In genomic region chr3:84302273-84302672, GRCm38 (mm10) we compare ENCODE assay signal across 8 mouse cellular contexts. TPM values are rescaled to one million over a fixed set of nuclear protein-coding genes. Genes with fewer than 3 reads are reported as not detected.
A peak's percentile ranks its signal among the peaks of the same experiment; 100 is the strongest.
DNase-seq lines count a peak whose midpoint lies in the region; ATAC-seq and TF ChIP-seq lines count a peak whose summit lies in the region.

No protein-coding gene starts in this region.

- peak; percentile 62 to 73 for DNase-seq in layer of hippocampus, postnatal 10 days (ENCODE audit: low spot score in 2 of 2)
- no peak for DNase-seq in layer of hippocampus, adult 9-10 months (ENCODE audit: low spot score)
- DNase-seq in liver, embryonic 14.5 days (ENCODE audit: low read depth in 3 of 3, low spot score in 3 of 3): no peak
- peak; percentile 68 for DNase-seq in retina, embryonic 14.5 days (ENCODE audit: low spot score)
- no peak for DNase-seq in gastrocnemius, postnatal 36 days

- H3K4me3 ChIP-seq in E14TG2a.4 (replicated peaks; ENCODE audit: low read length): no peak overlapping the region
- no peak overlapping the region for H3K4me3 ChIP-seq in bone marrow, adult 2 months (replicated peaks; ENCODE audit: control insufficient read depth, low read depth, low read length)
- peak overlapping the region; percentile 44 for H3K4me3 ChIP-seq in hindbrain, embryonic 12.5 days
- H3K4me3 ChIP-seq in liver, embryonic 14.5 days (ENCODE audit: insufficient read depth in 1 of 2, low read depth in 2 of 2, low read length in 2 of 2): no peak overlapping the region

- intact Hi-C loops in gastrocnemius, postnatal 36 days (cut with DNase I): no loop called here

- TF ChIP-seq POLR2A in bone marrow, adult 2 months (IDR thresholded peaks at IDR 0.05; ENCODE audit: borderline replicate concordance, control insufficient read depth, low read depth, low read length): no peak

- TF ChIP-seq CTCF in E14TG2a.4 (conservative IDR thresholded peaks at IDR 0.05; ENCODE audit: low read length): peak; percentile 23
- peak; percentile 45; the same call in 1 of the 2 replicates for TF ChIP-seq CTCF in bone marrow, adult 2 months (IDR thresholded peaks at IDR 0.05; ENCODE audit: control insufficient read depth, insufficient read depth, low read length)
- peak; percentile 78 for TF ChIP-seq CTCF in liver, embryonic 14.5 days (IDR thresholded peaks at IDR 0.05; ENCODE audit: low read depth)

- H3K4me1 ChIP-seq in E14TG2a.4 (replicated peaks; ENCODE audit: low read depth, low read length): peaks cover 31% of the 10 kb centered on the region
- H3K4me1 ChIP-seq in bone marrow, adult 2 months (ENCODE audit: control insufficient read depth, insufficient read depth, low read length): no peaks in the 10 kb centered on the region
- H3K4me1 ChIP-seq in hindbrain, embryonic 12.5 days: peaks cover 46% of the 10 kb centered on the region
- H3K4me1 ChIP-seq in liver, embryonic 14.5 days (replicated peaks; ENCODE audit: control insufficient read depth in 2 of 2, insufficient read depth in 2 of 2, low read length in 1 of 2): peaks cover 0 to 2% of the 10 kb centered on the region in 2 experiments; a peak in 1 of 4 replicates

- H3K27ac ChIP-seq in bone marrow, adult 2 months (ENCODE audit: control insufficient read depth, insufficient read depth, low read depth, low read length, poor library complexity): no peak overlapping the region
- peak overlapping the region; percentile 12; the same call in 1 of the 2 replicates for H3K27ac ChIP-seq in hindbrain, embryonic 12.5 days
- no peak overlapping the region for H3K27ac ChIP-seq in liver, embryonic 14.5 days

- peak overlapping the region; percentile 50; the same call in 1 of the 2 replicates for H3K9ac ChIP-seq in hindbrain, embryonic 12.5 days
- no peak overlapping the region for H3K9ac ChIP-seq in liver, embryonic 14.5 days (replicated peaks)

- peaks cover 41% of the 10 kb centered on the region for H3K27me3 ChIP-seq in E14TG2a.4 (ENCODE audit: insufficient read depth, low read length)
- H3K27me3 ChIP-seq in hindbrain, embryonic 12.5 days: peaks cover 3% of the 10 kb centered on the region; the same call in 1 of the 2 replicates
- H3K27me3 ChIP-seq in liver, embryonic 14.5 days (ENCODE audit: control insufficient read depth, insufficient read depth, low read length): peaks cover 35% of the 10 kb centered on the region

- no peaks in the 10 kb centered on the region; the same call in 1 of the 2 replicates for H3K9me3 ChIP-seq in E14TG2a.4 (ENCODE audit: low read length)
- no peaks in the 10 kb centered on the region for H3K9me3 ChIP-seq in hindbrain, embryonic 12.5 days (replicated peaks)
- no peaks in the 10 kb centered on the region for H3K9me3 ChIP-seq in liver, embryonic 14.5 days (ENCODE audit: control insufficient read depth, low read length)

- TF ChIP-seq EP300 in liver, embryonic 14.5 days (IDR thresholded peaks at IDR 0.05; ENCODE audit: low read depth): no peak

- WGBS in bone marrow, adult 2 months: 16% methylated on average over 4 of the region's 4 CpGs
- 7% methylated on average over 4 of the region's 4 CpGs for WGBS in hindbrain, embryonic 12.5 days
- WGBS in liver, embryonic 14.5 days (ENCODE audit: insufficient replicate concordance): 13% methylated on average over 4 of the region's 4 CpGs

- H3K4me2 ChIP-seq in hindbrain, embryonic 12.5 days (replicated peaks): peak overlapping the region; percentile 60
- H3K4me2 ChIP-seq in liver, embryonic 14.5 days (ENCODE audit: low read depth): no peak overlapping the region

- H3K36me3 ChIP-seq in E14TG2a.4 (ENCODE audit: insufficient read depth, low read length): no peaks in the 10 kb centered on the region
- 0 out of 2 replicates have a peak, but pooled peaks cover 7% of the 10 kb centered on the region for H3K36me3 ChIP-seq in hindbrain, embryonic 12.5 days
- H3K36me3 ChIP-seq in liver, embryonic 14.5 days (replicated peaks; ENCODE audit: control insufficient read depth, insufficient read depth, low read depth): no peaks in the 10 kb centered on the region

- no peak for ATAC-seq in hindbrain, embryonic 12.5 days (ENCODE audit: low FRiP score)
- no peak for ATAC-seq in liver, embryonic 14.5 days (ENCODE audit: insufficient read depth)

RNA-seq across cellular contexts. Expression of gene Trim2, which starts 4.4 kb away (rescaled TPM):
- total RNA-seq in layer of hippocampus, postnatal 10 days (2021): 100 to 1,000 TPM; 267 to 271 TPM
- polyA plus RNA-seq in bone marrow, adult 2 months (2011; ENCODE audit: insufficient read depth, insufficient read length, low replicate concordance, missing spikeins): 2.8 and 10.2 TPM in 2 replicates
- 121 and 125 TPM in 2 replicates for polyA plus RNA-seq in hindbrain, embryonic 12.5 days (2016; fragmentation: Nextera tagmentation; extraction: Ambion mirVana)
- 2.1 and 2.5 TPM in 2 replicates for polyA plus RNA-seq in liver, embryonic 14.5 days (2012; rRNA removed)
- 3.5 and 4.7 TPM in 2 replicates for polyA plus RNA-seq in liver, embryonic 14.5 days (2014; fragmentation: Nextera tagmentation; extraction: Ambion mirVana)
- 1 to 10 TPM; 2.7 to 3.3 TPM for total RNA-seq in gastrocnemius, postnatal 36 days (2021)

Comparison
In these comparisons a context has a peak if more than half of its experiments do, and no peak if none do; other contexts are left out.
1. DNase-seq: peak in layer of hippocampus, postnatal 10 days (2 of 2) and retina, embryonic 14.5 days (single experiment); none in layer of hippocampus, adult 9-10 months (single experiment), liver, embryonic 14.5 days (0 of 3) and gastrocnemius, postnatal 36 days (0 of 2).
2. CTCF ChIP-seq: peak in every context shown above with its lines; median percentile 78 in liver, embryonic 14.5 days; 45 in bone marrow, adult 2 months; 23 in E14TG2a.4.
3. RNA of gene Trim2, which starts 4.4 kb away (polyA plus RNA-seq): 121 to 125 TPM in hindbrain, embryonic 12.5 days; 2.8 to 10.2 TPM in bone marrow, adult 2 months and 2.1 to 4.7 TPM in liver, embryonic 14.5 days; every median in the first group is over 10 times any median in the second.